Mouse (Mus musculus): Measurements from ENCODE around the gene Slc1a3. TPM values are rescaled to one million over a fixed set of nuclear protein-coding genes. Genes with fewer than 3 reads are reported as not detected.

The Slc1a3 gene
- polyA plus RNA-seq (2014; fragmentation: Nextera tagmentation; extraction: Ambion mirVana): 22.7 and 23.7 TPM in 2 replicates

- H3K4me2 ChIP-seq: peak within 1 kb of the TSS; percentile 78
- peak; percentile 72 for ATAC-seq (replicated peaks; ENCODE audit: insufficient number of reproducible peaks, low FRiP score, low TSS enrichment)
- peak within 1 kb of the TSS; percentile 59; the same call in 1 of the 2 replicates for H3K27ac ChIP-seq (ENCODE audit: low read depth, low read length)
- H3K9me3 ChIP-seq (replicated peaks; ENCODE audit: control insufficient read depth, low read length): no peaks in the 10 kb centered on the region
- no peaks in the 10 kb centered on the region for H3K27me3 ChIP-seq (ENCODE audit: control insufficient read depth, insufficient read depth, low read length)
- H3K4me1 ChIP-seq (ENCODE audit: control insufficient read depth, insufficient read depth, low read length): peaks cover 5% of the 10 kb centered on the region; the same call in 1 of the 2 replicates
- H3K36me3 ChIP-seq (ENCODE audit: control insufficient read depth, insufficient read depth, low read length): peaks cover 2% of the 10 kb centered on the region; the same call in 1 of the 2 replicates
- peak within 1 kb of the TSS; percentile 79 for H3K4me3 ChIP-seq (ENCODE audit: low read depth, low read length)
- WGBS (ENCODE audit: insufficient replicate concordance): under 1% methylated on average over 34 of the region's 34 CpGs
- peak within 1 kb of the TSS; percentile 81 for H3K9ac ChIP-seq (ENCODE audit: low read depth, low read length)
Measured at GRCm38 (mm10) chr15:8710146-8711006, at the start of gene Slc1a3. Slc1a3 (minus strand) TSS chr15:8710764.

- H3K27me3 ChIP-seq (ENCODE audit: control insufficient read depth, insufficient read depth, low read length): no peaks in the 10 kb centered on the region
- H3K4me3 ChIP-seq (ENCODE audit: low read depth, low read length): no peak overlapping the region
- H3K9me3 ChIP-seq (replicated peaks; ENCODE audit: control insufficient read depth, low read length): no peaks in the 10 kb centered on the region
- no peak overlapping the region for H3K9ac ChIP-seq (ENCODE audit: low read depth, low read length)
- WGBS (ENCODE audit: insufficient replicate concordance): 52% methylated on average over 3 of the region's 3 CpGs
- no peak overlapping the region for H3K4me2 ChIP-seq
- no peak for ATAC-seq (replicated peaks; ENCODE audit: insufficient number of reproducible peaks, low FRiP score, low TSS enrichment)
- H3K36me3 ChIP-seq (ENCODE audit: control insufficient read depth, insufficient read depth, low read length): no peaks in the 10 kb centered on the region
- H3K27ac ChIP-seq (ENCODE audit: low read depth, low read length): no peak overlapping the region
- 0 out of 2 replicates have a peak, but pooled peaks cover 8% of the 10 kb centered on the region for H3K4me1 ChIP-seq (ENCODE audit: control insufficient read depth, insufficient read depth, low read length)
Measured at GRCm38 (mm10) chr15:8759026-8759425, 48.5 kb upstream of the Slc1a3 start.

- H3K27ac ChIP-seq (ENCODE audit: low read depth, low read length): no peak overlapping the region
- H3K9me3 ChIP-seq (replicated peaks; ENCODE audit: control insufficient read depth, low read length): no peaks in the 10 kb centered on the region
- ATAC-seq (replicated peaks; ENCODE audit: insufficient number of reproducible peaks, low FRiP score, low TSS enrichment): no peak
- 80% methylated on average over 6 of the region's 6 CpGs for WGBS (ENCODE audit: insufficient replicate concordance)
- no peaks in the 10 kb centered on the region for H3K36me3 ChIP-seq (ENCODE audit: control insufficient read depth, insufficient read depth, low read length)
- H3K9ac ChIP-seq (ENCODE audit: low read depth, low read length): no peak overlapping the region
- H3K4me2 ChIP-seq: no peak overlapping the region
- 0 out of 2 replicates have a peak, but pooled peaks cover 4% of the 10 kb centered on the region for H3K4me1 ChIP-seq (ENCODE audit: control insufficient read depth, insufficient read depth, low read length)
- H3K27me3 ChIP-seq (ENCODE audit: control insufficient read depth, insufficient read depth, low read length): no peaks in the 10 kb centered on the region
- no peak overlapping the region for H3K4me3 ChIP-seq (ENCODE audit: low read depth, low read length)
Measured at GRCm38 (mm10) chr15:8756441-8756840, 45.9 kb upstream of the Slc1a3 start.

- no peak for ATAC-seq (replicated peaks; ENCODE audit: insufficient number of reproducible peaks, low FRiP score, low TSS enrichment)
- H3K27me3 ChIP-seq (ENCODE audit: control insufficient read depth, insufficient read depth, low read length): no peaks in the 10 kb centered on the region
- 84% methylated on average over 4 of the region's 4 CpGs for WGBS (ENCODE audit: insufficient replicate concordance)
- no peaks in the 10 kb centered on the region for H3K4me1 ChIP-seq (ENCODE audit: control insufficient read depth, insufficient read depth, low read length)
- no peak overlapping the region for H3K4me2 ChIP-seq
- H3K9ac ChIP-seq (ENCODE audit: low read depth, low read length): no peak overlapping the region
- no peak overlapping the region for H3K27ac ChIP-seq (ENCODE audit: low read depth, low read length)
- no peaks in the 10 kb centered on the region for H3K36me3 ChIP-seq (ENCODE audit: control insufficient read depth, insufficient read depth, low read length)
- no peaks in the 10 kb centered on the region for H3K9me3 ChIP-seq (replicated peaks; ENCODE audit: control insufficient read depth, low read length)
- H3K4me3 ChIP-seq (ENCODE audit: low read depth, low read length): no peak overlapping the region
Measured at GRCm38 (mm10) chr15:8749762-8750161, 39.2 kb upstream of the Slc1a3 start.

DNA sequence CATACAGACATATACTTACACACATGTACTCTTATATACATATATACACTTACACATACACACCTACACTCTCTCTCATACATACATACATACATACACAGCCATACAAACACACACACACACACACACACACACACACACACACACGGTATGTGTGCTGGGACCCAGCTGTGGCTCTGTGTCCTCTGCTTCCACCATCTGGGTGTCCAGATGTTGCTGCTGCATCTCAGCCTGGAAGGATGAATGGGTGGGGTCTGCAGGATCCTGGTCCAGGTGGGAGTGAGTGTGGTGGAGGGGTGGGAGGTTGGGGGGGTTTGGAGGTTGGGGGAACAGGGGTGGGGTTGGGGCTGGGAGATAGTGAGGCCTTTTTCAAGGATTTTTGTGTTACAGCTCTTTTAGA lies 38.2 kb upstream of the Slc1a3 start:
- H3K36me3 ChIP-seq (ENCODE audit: control insufficient read depth, insufficient read depth, low read length): no peaks in the 10 kb centered on the region
- no peaks in the 10 kb centered on the region for H3K27me3 ChIP-seq (ENCODE audit: control insufficient read depth, insufficient read depth, low read length)
- H3K9ac ChIP-seq (ENCODE audit: low read depth, low read length): 0 out of 2 replicates have a peak overlapping the region, but pooled peaks have one; percentile 22
- H3K4me2 ChIP-seq: no peak overlapping the region
- WGBS (ENCODE audit: insufficient replicate concordance): 91% methylated on average over 1 of the region's 1 CpGs
- no peak overlapping the region for H3K4me3 ChIP-seq (ENCODE audit: low read depth, low read length)
- no peak overlapping the region for H3K27ac ChIP-seq (ENCODE audit: low read depth, low read length)
- ATAC-seq (replicated peaks; ENCODE audit: insufficient number of reproducible peaks, low FRiP score, low TSS enrichment): no peak
- H3K9me3 ChIP-seq (replicated peaks; ENCODE audit: control insufficient read depth, low read length): no peaks in the 10 kb centered on the region
- no peaks in the 10 kb centered on the region for H3K4me1 ChIP-seq (ENCODE audit: control insufficient read depth, insufficient read depth, low read length)

- 57% methylated on average over 6 of the region's 6 CpGs for WGBS (ENCODE audit: insufficient replicate concordance)
- Histone ChIP-seq H3K27ac (ENCODE audit: low read depth, low read length) (no peak overlapping the region), H3K27me3 (ENCODE audit: control insufficient read depth, insufficient read depth, low read length) (no peaks in the 10 kb centered on the region), H3K4me1 (ENCODE audit: control insufficient read depth, insufficient read depth, low read length) (no peaks in the 10 kb centered on the region), H3K4me2 (no peak overlapping the region), H3K9ac (ENCODE audit: low read depth, low read length) (no peak overlapping the region), H3K36me3 (ENCODE audit: control insufficient read depth, insufficient read depth, low read length) (no peaks in the 10 kb centered on the region), H3K4me3 (ENCODE audit: low read depth, low read length) (no peak overlapping the region), H3K9me3 (replicated peaks; ENCODE audit: control insufficient read depth, low read length) (no peaks in the 10 kb centered on the region)
- ATAC-seq (replicated peaks; ENCODE audit: insufficient number of reproducible peaks, low FRiP score, low TSS enrichment): no peak
Measured at GRCm38 (mm10) chr15:8741593-8741992, 31.0 kb upstream of the Slc1a3 start.

GRCm38 (mm10) chr15:8740724-8741123 lies 30.2 kb upstream of the Slc1a3 start:
- H3K9me3 ChIP-seq (replicated peaks; ENCODE audit: control insufficient read depth, low read length): no peaks in the 10 kb centered on the region
- no peak overlapping the region for H3K4me3 ChIP-seq (ENCODE audit: low read depth, low read length)
- no peak for ATAC-seq (replicated peaks; ENCODE audit: insufficient number of reproducible peaks, low FRiP score, low TSS enrichment)
- whole genome bisulfite sequencing (ENCODE audit: insufficient replicate concordance): 84% methylated on average over 8 of the region's 8 CpGs
- no peak overlapping the region for H3K27ac ChIP-seq (ENCODE audit: low read depth, low read length)
- no peak overlapping the region for H3K4me2 ChIP-seq
- H3K4me1 ChIP-seq (ENCODE audit: control insufficient read depth, insufficient read depth, low read length): no peaks in the 10 kb centered on the region
- H3K36me3 ChIP-seq (ENCODE audit: control insufficient read depth, insufficient read depth, low read length): no peaks in the 10 kb centered on the region
- no peak overlapping the region for H3K9ac ChIP-seq (ENCODE audit: low read depth, low read length)
- no peaks in the 10 kb centered on the region for H3K27me3 ChIP-seq (ENCODE audit: control insufficient read depth, insufficient read depth, low read length)

GRCm38 (mm10) chr15:8738156-8738555 lies 27.6 kb upstream of the Slc1a3 start:
- H3K9ac ChIP-seq (ENCODE audit: low read depth, low read length): no peak overlapping the region
- H3K27ac ChIP-seq (ENCODE audit: low read depth, low read length): no peak overlapping the region
- no peaks in the 10 kb centered on the region for H3K27me3 ChIP-seq (ENCODE audit: control insufficient read depth, insufficient read depth, low read length)
- no peak overlapping the region for H3K4me2 ChIP-seq
- no peak for ATAC-seq (replicated peaks; ENCODE audit: insufficient number of reproducible peaks, low FRiP score, low TSS enrichment)
- H3K4me3 ChIP-seq (ENCODE audit: low read depth, low read length): no peak overlapping the region
- H3K36me3 ChIP-seq (ENCODE audit: control insufficient read depth, insufficient read depth, low read length): no peaks in the 10 kb centered on the region
- WGBS (ENCODE audit: insufficient replicate concordance): 83% methylated on average over 5 of the region's 5 CpGs
- 0 out of 2 replicates have a peak, but pooled peaks cover 3% of the 10 kb centered on the region for H3K4me1 ChIP-seq (ENCODE audit: control insufficient read depth, insufficient read depth, low read length)
- no peaks in the 10 kb centered on the region for H3K9me3 ChIP-seq (replicated peaks; ENCODE audit: control insufficient read depth, low read length)

Data from heart, embryonic 11.5 days (tissue).